Mouse (Mus musculus) heart, embryonic 12.5 days (tissue): Measurements from ENCODE around the gene Zg16. TPM values are rescaled to one million over a fixed set of nuclear protein-coding genes. Genes with fewer than 3 reads are reported as not detected.

ENCODE experiments used
- ATAC-seq: fragments of 200-750 bp; cut with Nextera tagmentation; 2 replicates; pipeline ENCODE4 v1.8.0; 2017; ENCODE audit warnings: moderate TSS enrichment, moderate library complexity; ENCODE audit not compliant: insufficient number of reproducible peaks, low FRiP score
- H3K27ac ChIP-seq: fragments of 300-500 bp; sonication (generic); 2 replicates; pipeline ENCODE4 v1.5.1; 2016; ENCODE audit warnings: mild to moderate bottlenecking, moderate library complexity; ENCODE audit not compliant: poor library complexity, severe bottlenecking
- H3K27me3 ChIP-seq: fragments of 300-500 bp; sonication (generic); replicated peaks from 2 replicates; pipeline ENCODE4 v1.6.1; 2016; ENCODE audit warnings: mild to moderate bottlenecking, moderate library complexity
- H3K36me3 ChIP-seq: fragments of 300-500 bp; sonication (generic); 2 replicates; pipeline ENCODE4 v1.6.1; 2016; ENCODE audit warnings: mild to moderate bottlenecking, moderate library complexity
- H3K4me1 ChIP-seq: fragments of 300-500 bp; sonication (generic); replicated peaks from 2 replicates; pipeline ENCODE4 v1.6.1; 2016; ENCODE audit warnings: mild to moderate bottlenecking
- H3K4me2 ChIP-seq: fragments of 300-500 bp; sonication (generic); 2 replicates; pipeline ENCODE4 v1.6.1; 2016; ENCODE audit warnings: mild to moderate bottlenecking, moderate library complexity
- H3K4me3 ChIP-seq: fragments of 300-500 bp; sonication (generic); 2 replicates; pipeline ENCODE4 v1.5.1; 2016; ENCODE audit warnings: mild to moderate bottlenecking
- H3K9ac ChIP-seq: fragments of 300-500 bp; sonication (generic); 2 replicates; pipeline ENCODE4 v1.6.1; 2016; ENCODE audit warnings: mild to moderate bottlenecking, moderate library complexity
- H3K9me3 ChIP-seq: fragments of 300-500 bp; sonication (generic); replicated peaks from 2 replicates; pipeline ENCODE4 v1.6.1; 2016; ENCODE audit warnings: mild to moderate bottlenecking, moderate library complexity
- WGBS: fragments of 180-500 bp; shearing (Covaris S2); methylation state at CpG from one replicate; pipeline ENCODE4 v1.1.7; 2016; 5-methylcytosine and 5-hydroxymethylcytosine counted together
- polyA plus RNA-seq: library from polyadenylated mRNA; unstranded; fragments of >200 nt; fragmentation: Nextera tagmentation; extraction: Ambion mirVana; gene quantifications from 2 replicates; pipeline ENCODE4 v1.2.1, GENCODE M21; 2016

Gene Zg16
- polyA plus RNA-seq, 1 experiment from 2014 or later, result not detected

GRCm38 (mm10) chr7:127018416-127019305 is 68.5 kb downstream of the Zg16 start:
- no peaks in the 10 kb centered on the region for H3K9me3 ChIP-seq
- H3K27ac ChIP-seq, result no peak overlapping the region
- H3K4me1 ChIP-seq, result peaks cover 62% of the 10 kb centered on the region
- ATAC-seq, result no peak
- H3K36me3 ChIP-seq, result peaks cover 30% of the 10 kb centered on the region
- H3K27me3 ChIP-seq, result no peaks in the 10 kb centered on the region
- H3K4me2 ChIP-seq, result peak overlapping the region; percentile 11; the same call in 1 of the 2 replicates
- H3K4me3 ChIP-seq, result no peak overlapping the region
- 77% methylated on average over 15 of the region's 15 CpGs for WGBS
- H3K9ac ChIP-seq, result peak overlapping the region; percentile 3; the same call in 1 of the 2 replicates

GRCm38 (mm10) chr7:127017950-127018345 is 69.2 kb downstream of the Zg16 start:
- WGBS, result 45% methylated on average over 6 of the region's 6 CpGs
- ATAC-seq, result no peak
- Histone ChIP-seq H3K36me3 (peaks cover 30% of the 10 kb centered on the region), H3K4me1 (peaks cover 61% of the 10 kb centered on the region), H3K4me2 (no peak overlapping the region), H3K27ac (no peak overlapping the region), H3K9me3 (no peaks in the 10 kb centered on the region), H3K27me3 (no peaks in the 10 kb centered on the region), H3K4me3 (no peak overlapping the region), H3K9ac (0 out of 2 replicates have a peak overlapping the region, but pooled peaks have one; percentile 3)

GRCm38 (mm10) chr7:127016971-127017949 is 69.9 kb downstream of the Zg16 start, which contains the start of gene Pagr1a:
Pagr1a (minus strand) TSS chr7:127017352.
- H3K9ac ChIP-seq, result peak within 1 kb of the TSS; percentile 80
- peaks cover 30% of the 10 kb centered on the region for H3K36me3 ChIP-seq
- H3K4me1 ChIP-seq, result peaks cover 54% of the 10 kb centered on the region
- no peaks in the 10 kb centered on the region for H3K27me3 ChIP-seq
- ATAC-seq, result peak; percentile 87
- H3K4me2 ChIP-seq, result peak within 1 kb of the TSS; percentile 89
- H3K4me3 ChIP-seq, result peak within 1 kb of the TSS; percentile 63
- 5% methylated on average over 39 of the region's 39 CpGs for WGBS
- H3K27ac ChIP-seq, result peak within 1 kb of the TSS; percentile 95
- H3K9me3 ChIP-seq, result no peaks in the 10 kb centered on the region

GRCm38 (mm10) chr7:127016486-127016938 is 70.6 kb downstream of the Zg16 start:
- peaks cover 47% of the 10 kb centered on the region for H3K4me1 ChIP-seq
- peak; percentile 70 for ATAC-seq
- peak overlapping the region; percentile 63 for H3K4me3 ChIP-seq
- H3K9me3 ChIP-seq, result no peaks in the 10 kb centered on the region
- H3K9ac ChIP-seq, result peak overlapping the region; percentile 80
- H3K27ac ChIP-seq, result peak overlapping the region; percentile 95
- peaks cover 30% of the 10 kb centered on the region for H3K36me3 ChIP-seq
- WGBS, result 0% methylated on average over 22 of the region's 22 CpGs
- H3K27me3 ChIP-seq, result no peaks in the 10 kb centered on the region
- peak overlapping the region; percentile 89 for H3K4me2 ChIP-seq

GRCm38 (mm10) chr7:127016481-127016485 is 70.8 kb downstream of the Zg16 start, which contains the start of gene Pagr1b:
Pagr1b (minus strand) TSS chr7:127016484.
- no peak for ATAC-seq
- peak within 1 kb of the TSS; percentile 89 for H3K4me2 ChIP-seq
- H3K9me3 ChIP-seq, result no peaks in the 10 kb centered on the region
- peak within 1 kb of the TSS; percentile 95 for H3K27ac ChIP-seq
- peaks cover 30% of the 10 kb centered on the region for H3K36me3 ChIP-seq
- H3K4me1 ChIP-seq, result peaks cover 44% of the 10 kb centered on the region
- peak within 1 kb of the TSS; percentile 63 for H3K4me3 ChIP-seq
- no peaks in the 10 kb centered on the region for H3K27me3 ChIP-seq
- peak within 1 kb of the TSS; percentile 80 for H3K9ac ChIP-seq

- Histone ChIP-seq H3K4me1 (peaks cover 42% of the 10 kb centered on the region), H3K9ac (peak overlapping the region; percentile 80), H3K27me3 (no peaks in the 10 kb centered on the region), H3K27ac (peak overlapping the region; percentile 95), H3K36me3 (peaks cover 30% of the 10 kb centered on the region), H3K4me2 (peak overlapping the region; percentile 89), H3K9me3 (no peaks in the 10 kb centered on the region), H3K4me3 (peak overlapping the region; percentile 63)
- ATAC-seq, result peak; percentile 70
- 1% methylated on average over 10 of the region's 10 CpGs for WGBS
Observed at GRCm38 (mm10) chr7:127016081-127016480, 71.0 kb downstream of the Zg16 start.

- peaks cover 36% of the 10 kb centered on the region for H3K36me3 ChIP-seq
- 0 out of 2 replicates have a peak overlapping the region, but pooled peaks have one; percentile 66 for H3K9ac ChIP-seq
- no peaks in the 10 kb centered on the region for H3K9me3 ChIP-seq
- H3K4me1 ChIP-seq, result peaks cover 33% of the 10 kb centered on the region
- H3K27me3 ChIP-seq, result no peaks in the 10 kb centered on the region
- peak overlapping the region; percentile 89 for H3K4me2 ChIP-seq
- H3K4me3 ChIP-seq, result no peak overlapping the region
- H3K27ac ChIP-seq, result no peak overlapping the region; the same call in 1 of the 2 replicates
- WGBS, result 90% methylated on average over 12 of the region's 12 CpGs
- ATAC-seq, result no peak
Observed at GRCm38 (mm10) chr7:127014993-127015392, 72.1 kb downstream of the Zg16 start.

GRCm38 (mm10) chr7:127014320-127014719 is 72.8 kb downstream of the Zg16 start, which contains the start of gene Mvp:
Mvp (minus strand) TSS chr7:127014621.
- H3K9me3 ChIP-seq, result no peaks in the 10 kb centered on the region
- peaks cover 34% of the 10 kb centered on the region for H3K4me1 ChIP-seq
- H3K27ac ChIP-seq, result peak within 1 kb of the TSS; percentile 36
- ATAC-seq, result no peak
- peak within 1 kb of the TSS; percentile 89 for H3K4me2 ChIP-seq
- H3K27me3 ChIP-seq, result no peaks in the 10 kb centered on the region
- H3K4me3 ChIP-seq, result peak within 1 kb of the TSS; percentile 63
- H3K9ac ChIP-seq, result peak within 1 kb of the TSS; percentile 80
- 33% methylated on average over 11 of the region's 11 CpGs for WGBS
- H3K36me3 ChIP-seq, result peaks cover 36% of the 10 kb centered on the region

- Histone ChIP-seq H3K4me1 (peaks cover 40% of the 10 kb centered on the region), H3K4me3 (no peak overlapping the region), H3K9ac (no peak overlapping the region), H3K9me3 (no peaks in the 10 kb centered on the region), H3K36me3 (peaks cover 36% of the 10 kb centered on the region), H3K27me3 (no peaks in the 10 kb centered on the region), H3K4me2 (peak overlapping the region; percentile 89), H3K27ac (no peak overlapping the region)
- 91% methylated on average over 6 of the region's 6 CpGs for WGBS
- no peak for ATAC-seq
Observed at GRCm38 (mm10) chr7:127013385-127013784, 73.7 kb downstream of the Zg16 start.

- no peaks in the 10 kb centered on the region for H3K9me3 ChIP-seq
Observed at GRCm38 (mm10) chr7:127012845-127013244, 74.3 kb downstream of the Zg16 start.

GRCm38 (mm10) chr7:127012374-127012773 is 74.8 kb downstream of the Zg16 start:
- no peak for ATAC-seq
- H3K9ac ChIP-seq, result no peak overlapping the region
- peaks cover 43% of the 10 kb centered on the region for H3K4me1 ChIP-seq
- H3K27ac ChIP-seq, result no peak overlapping the region
- WGBS, result 73% methylated on average over 6 of the region's 6 CpGs
- H3K36me3 ChIP-seq, result peaks cover 36% of the 10 kb centered on the region
- no peak overlapping the region for H3K4me2 ChIP-seq
- no peak overlapping the region for H3K4me3 ChIP-seq
- H3K9me3 ChIP-seq, result no peaks in the 10 kb centered on the region
- no peaks in the 10 kb centered on the region for H3K27me3 ChIP-seq

More at GRCm38 (mm10) chr7:127012845-127013244, 74.3 kb downstream of the Zg16 start:
- H3K4me1 ChIP-seq, result peaks cover 43% of the 10 kb centered on the region
- H3K27me3 ChIP-seq, result no peaks in the 10 kb centered on the region
- ATAC-seq, result no peak
- 95% methylated on average over 10 of the region's 10 CpGs for WGBS
- H3K27ac ChIP-seq, result no peak overlapping the region
- peaks cover 36% of the 10 kb centered on the region for H3K36me3 ChIP-seq
- H3K9ac ChIP-seq, result no peak overlapping the region
- no peak overlapping the region for H3K4me3 ChIP-seq
- H3K4me2 ChIP-seq, result no peak overlapping the region
